Mouse (Mus musculus) adrenal gland, adult (tissue): ENCODE results near the gene Opa3.
A peak's percentile ranks its signal among the peaks of the same experiment; 100 is the strongest.

ENCODE experiments used
- DNase-seq, 2 experiments: peaks; one replicate each; pipeline ENCODE4 v3.0.0; 2022 to 2023; ENCODE audit warnings: low spot score in 1 of 2; ENCODE audit not compliant: inconsistent age in 2 of 2

Opa3 gene

DNA sequence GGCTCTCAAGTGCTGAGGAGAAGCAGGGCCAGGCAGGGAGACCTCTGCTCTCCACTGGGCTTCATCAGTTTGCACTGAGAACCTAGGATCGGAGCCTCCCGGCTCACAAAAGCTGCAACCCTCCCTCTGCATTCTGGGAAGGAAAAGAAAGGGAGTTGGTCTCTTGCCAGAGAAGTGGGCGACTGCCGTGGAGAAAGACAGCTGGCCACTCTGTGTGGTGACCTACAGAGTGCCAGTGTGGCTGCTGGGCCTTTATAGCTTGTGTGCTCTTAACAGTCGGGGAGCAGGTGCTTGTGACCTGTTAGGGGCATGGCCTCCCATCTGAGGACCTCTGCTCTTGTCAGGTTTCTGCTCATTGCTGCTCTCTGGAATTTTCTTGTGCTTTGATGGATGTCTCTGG is 15.7 kb downstream of the Opa3 start:
- no peak for DNase-seq

DNA sequence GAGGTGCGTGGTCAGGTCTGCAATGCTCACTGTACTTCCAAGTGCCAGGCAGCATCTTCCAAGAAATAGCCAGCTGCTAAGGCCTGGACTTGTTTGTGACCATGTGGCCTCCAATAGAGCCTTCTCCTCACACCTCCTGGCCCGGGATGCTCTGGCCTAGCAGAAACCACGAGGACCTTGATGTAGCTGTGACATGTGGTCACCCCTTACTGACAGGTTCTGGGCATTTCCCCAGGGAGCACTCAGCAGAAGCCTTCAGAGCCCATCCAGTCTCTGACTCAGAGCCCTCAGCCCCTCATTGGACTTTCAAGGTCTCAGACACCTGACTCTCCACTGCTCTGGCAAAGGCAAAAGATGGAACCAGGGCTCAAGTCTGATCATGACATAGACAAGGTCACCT is 16.9 kb downstream of the Opa3 start:
- peak; percentile 57 to 83 for DNase-seq

- DNase-seq, result no peak
These were observed 18.7 kb downstream of the Opa3 start for GRCm38 (mm10) chr7:19246855-19247254.

DNA sequence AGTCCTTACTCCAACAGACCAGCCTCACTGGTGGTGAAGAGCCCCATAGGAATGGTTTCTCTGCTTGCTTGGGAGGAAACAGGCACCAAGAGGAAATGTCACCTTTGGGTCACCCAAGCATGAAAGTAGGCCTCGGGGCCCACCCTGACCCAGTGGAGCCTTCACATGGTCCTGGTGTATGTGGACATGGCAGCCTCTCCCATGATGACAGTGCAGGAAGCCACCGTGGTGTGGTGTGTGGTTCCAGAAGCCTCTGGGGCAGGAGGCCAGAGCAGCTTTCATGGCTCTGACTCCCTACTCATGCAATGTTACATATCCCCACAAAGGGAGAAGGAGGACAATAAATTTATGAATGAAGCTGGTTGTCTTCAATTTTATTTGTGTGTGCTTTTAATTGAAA is 19.4 kb downstream of the Opa3 start:
- DNase-seq, result no peak

- DNase-seq, result no peak
These were observed 23.9 kb downstream of the Opa3 start for GRCm38 (mm10) chr7:19252078-19252477.

- peak in 1 of 2 experiments; percentile 65 for DNase-seq
These were observed 25.3 kb downstream of the Opa3 start for GRCm38 (mm10) chr7:19253437-19253836.

DNA sequence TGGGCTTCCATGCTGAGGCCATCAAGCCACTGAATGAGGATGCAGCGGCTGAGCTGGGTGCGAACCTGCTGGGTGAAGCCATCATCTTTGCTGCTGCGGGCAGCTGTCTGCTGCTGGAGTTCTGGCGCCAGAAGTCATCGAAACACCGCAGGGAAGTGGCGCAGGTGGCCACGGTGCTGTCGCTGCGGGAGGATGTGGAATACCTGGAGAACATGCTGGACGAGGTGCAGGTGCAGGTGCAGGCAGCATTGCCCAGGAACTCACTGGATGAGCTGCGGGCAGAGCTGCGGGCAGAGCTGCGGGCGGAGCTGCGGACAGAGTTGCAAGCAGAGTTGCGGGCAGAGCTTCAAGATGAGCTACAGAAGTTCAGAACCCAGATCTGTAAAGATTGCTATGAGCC is 27.3 kb downstream of the Opa3 start:
- DNase-seq, result peak in 1 of 2 experiments; percentile 26

DNA sequence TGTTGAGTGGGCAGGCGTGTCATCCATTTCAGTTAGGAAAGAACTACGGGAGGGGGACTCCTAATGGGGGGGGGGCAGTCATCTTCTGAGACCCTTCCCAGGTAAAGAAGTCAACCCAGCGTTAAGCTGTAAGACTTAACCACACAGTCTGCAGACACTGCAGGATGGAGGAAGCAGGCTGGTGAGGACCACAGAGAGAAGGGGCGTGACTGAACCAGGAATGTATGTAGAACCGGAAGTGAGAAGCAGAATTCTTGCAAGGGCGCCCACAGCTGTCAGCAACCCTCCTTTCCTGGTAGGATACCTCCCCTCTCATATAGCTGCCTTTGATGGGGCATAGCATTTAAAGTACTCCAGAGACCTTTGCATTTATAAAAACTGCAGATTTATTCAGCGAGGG is 28.4 kb downstream of the Opa3 start:
- no peak for DNase-seq

DNA sequence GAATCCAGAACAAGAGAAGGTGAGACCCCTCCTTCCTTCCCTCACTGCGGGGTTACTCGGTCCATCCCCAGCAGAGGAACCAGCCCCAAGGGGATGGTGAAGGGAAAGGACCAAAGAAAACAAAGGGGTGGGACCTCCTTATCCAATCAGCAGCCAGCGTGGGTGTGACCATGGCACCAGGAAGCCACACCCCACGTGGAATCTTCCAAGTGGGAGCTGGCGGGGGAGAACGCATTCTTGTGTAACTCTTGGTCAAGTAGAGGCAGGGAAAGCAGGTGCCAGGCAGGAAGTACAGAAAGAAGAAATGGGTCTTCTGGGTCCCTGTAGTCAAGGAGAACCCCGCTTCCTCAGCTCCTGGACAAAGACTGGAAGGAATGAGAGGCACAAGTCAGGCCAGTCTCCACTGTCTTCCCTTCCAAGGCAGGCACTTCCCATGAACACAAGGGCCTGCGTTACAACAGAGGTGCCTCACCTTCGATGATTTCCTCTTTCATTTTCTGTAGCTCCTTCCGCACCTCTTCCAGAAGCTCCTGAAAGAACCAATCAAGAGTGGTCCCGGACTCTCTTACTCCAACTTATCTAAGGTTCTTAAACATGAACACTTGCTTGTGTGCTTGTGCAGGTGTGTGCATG is 29.4 kb downstream of the Opa3 start:
- peak; percentile 62 to 87 for DNase-seq

GRCm38 (mm10) chr7:19258336-19258735 is 30.2 kb downstream of the Opa3 start:
- peak in 1 of 2 experiments; percentile 61 for DNase-seq

- peak in 1 of 2 experiments; percentile 45 for DNase-seq
These were observed 37.0 kb downstream of the Opa3 start for GRCm38 (mm10) chr7:19265147-19265546.

- peak in 1 of 2 experiments; percentile 49 for DNase-seq
These were observed 38.0 kb downstream of the Opa3 start for GRCm38 (mm10) chr7:19265928-19266822.

DNA sequence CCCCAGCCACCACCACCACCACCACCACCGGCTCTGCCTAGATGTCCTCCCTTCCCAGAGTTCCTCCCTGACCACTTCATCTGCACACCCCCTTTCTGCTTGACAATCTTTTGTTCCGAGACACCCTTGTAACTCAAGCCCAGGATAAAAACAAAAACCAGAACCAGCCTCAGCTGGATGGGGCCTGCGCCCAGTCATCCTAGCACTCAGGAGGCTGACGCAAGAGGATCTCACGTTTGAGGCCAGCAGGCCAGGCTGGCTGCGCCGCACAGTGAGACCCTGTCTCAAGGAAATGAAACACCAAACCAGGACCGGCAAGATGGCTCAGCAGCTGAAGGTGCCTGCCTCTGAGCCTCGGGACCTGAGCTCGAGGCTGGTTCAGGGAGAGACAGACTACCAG is 38.9 kb downstream of the Opa3 start:
- DNase-seq, result no peak

- DNase-seq, result peak; percentile 30 to 83
These were observed 41.0 kb downstream of the Opa3 start for GRCm38 (mm10) chr7:19268993-19269681.

DNA sequence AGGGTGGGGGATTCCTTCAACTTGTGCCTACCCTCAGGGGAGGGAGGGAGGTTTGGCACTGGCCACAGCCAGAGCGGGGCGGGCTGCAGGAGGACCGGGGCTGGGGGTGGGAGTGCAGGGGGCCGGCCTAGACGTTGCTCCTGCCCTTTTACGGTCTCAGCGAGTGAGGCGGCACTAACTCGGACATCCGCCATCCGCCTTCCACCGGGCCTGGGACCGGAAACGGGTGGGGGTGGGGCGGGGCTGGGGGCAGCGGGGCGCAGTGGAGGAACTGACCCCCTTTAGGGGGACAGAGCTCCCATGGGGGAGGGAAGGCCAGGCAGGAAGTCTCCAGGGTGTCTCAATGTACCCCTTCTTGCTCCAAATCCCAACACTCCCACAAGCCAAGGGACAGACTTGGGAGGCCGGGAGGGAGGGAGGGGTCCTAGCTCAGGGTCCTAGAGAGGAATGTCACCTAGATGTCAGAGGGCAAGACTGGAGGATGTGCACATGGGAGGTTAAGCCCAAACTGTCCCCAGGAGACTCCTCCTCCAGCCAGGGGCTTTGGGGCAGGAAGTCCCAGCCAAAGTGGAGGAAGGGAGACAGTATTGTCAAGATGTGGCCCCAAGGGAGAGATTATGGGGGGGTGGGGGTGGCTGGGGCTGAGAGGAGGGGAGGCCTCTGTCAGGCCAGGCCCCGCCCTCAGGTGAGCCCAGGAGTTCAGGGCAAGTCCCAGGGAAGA is 41.7 kb downstream of the Opa3 start:
- peak; percentile 70 to 71 for DNase-seq

GRCm38 (mm10) chr7:19270509-19271237 is 42.5 kb downstream of the Opa3 start:
- DNase-seq, result peak in 1 of 2 experiments; percentile 69

GRCm38 (mm10) chr7:19271238-19272172 is 43.4 kb downstream of the Opa3 start, which contains the start of gene Vasp:
TSS of gene Vasp (minus strand) at chr7:19271817.
- peak; percentile 89 to 97 for DNase-seq

- DNase-seq, result peak; percentile 83 to 95
These were observed 44.1 kb downstream of the Opa3 start for GRCm38 (mm10) chr7:19272173-19272764.

DNA sequence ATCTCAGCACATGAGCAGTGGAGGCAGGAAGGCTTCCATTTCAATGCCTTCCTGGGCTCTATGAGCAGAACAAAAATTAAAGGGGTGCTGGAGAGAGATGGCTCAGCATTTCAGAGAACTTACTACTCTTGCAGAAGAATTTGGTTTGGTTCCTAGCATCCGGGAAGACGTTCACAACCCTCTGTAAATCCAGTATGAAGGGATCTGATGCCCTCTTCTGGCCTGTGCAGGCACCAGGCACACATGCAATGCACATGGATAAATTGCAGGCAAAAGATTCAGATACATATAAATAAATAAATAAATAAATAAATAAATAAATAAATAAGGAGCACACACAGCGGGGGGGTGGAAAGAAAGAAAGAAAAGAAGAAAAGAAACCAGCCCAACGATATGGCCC is 48.1 kb downstream of the Opa3 start:
- DNase-seq, result no peak
